Mouse (Mus musculus): ENCODE measurements around the gene Gde1.

Gde1 gene

DNA sequence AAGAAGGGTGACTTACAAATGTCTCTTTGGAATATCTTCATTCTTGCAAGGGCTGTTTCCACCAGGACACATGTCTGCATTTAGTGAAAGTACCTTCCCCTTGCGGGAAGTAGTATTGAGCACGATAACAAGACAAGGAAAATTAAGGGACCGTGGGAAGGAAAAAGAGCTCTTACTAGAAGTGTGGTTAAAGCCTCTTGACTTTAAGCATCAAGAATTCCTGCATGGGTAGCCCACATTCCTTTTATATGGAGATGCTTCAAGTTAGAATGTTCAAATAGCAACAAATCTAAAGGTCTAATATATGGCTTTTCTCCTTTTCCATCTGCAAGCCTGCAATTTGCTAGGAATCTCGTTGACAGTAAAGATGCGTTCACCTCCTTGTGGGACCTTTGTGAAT lies 910 bp upstream of the Gde1 start:
- no peak for DNase-seq (ENCODE audit: low spot score)

DNA sequence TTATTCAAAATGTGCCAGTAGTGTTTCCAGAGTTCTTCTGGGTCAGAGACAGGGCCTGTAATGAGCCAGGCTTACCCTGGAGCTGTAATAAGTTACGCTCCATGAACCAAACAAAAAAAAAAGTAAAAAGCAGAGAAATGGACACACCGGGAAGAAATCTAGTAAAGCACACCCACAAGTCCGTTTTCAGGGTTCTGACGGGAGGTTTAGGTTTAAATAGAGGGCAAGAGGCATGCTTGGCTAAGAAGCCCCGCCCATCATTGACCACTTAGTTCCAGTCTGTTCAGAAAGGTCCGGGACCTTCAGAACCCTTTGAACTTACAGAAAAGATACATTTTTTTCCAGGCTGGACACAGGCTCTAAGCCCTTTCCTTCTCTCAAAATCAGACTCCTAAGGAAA lies 473 bp upstream of the Gde1 start:
- DNase-seq (ENCODE audit: low spot score) = no peak

DNA sequence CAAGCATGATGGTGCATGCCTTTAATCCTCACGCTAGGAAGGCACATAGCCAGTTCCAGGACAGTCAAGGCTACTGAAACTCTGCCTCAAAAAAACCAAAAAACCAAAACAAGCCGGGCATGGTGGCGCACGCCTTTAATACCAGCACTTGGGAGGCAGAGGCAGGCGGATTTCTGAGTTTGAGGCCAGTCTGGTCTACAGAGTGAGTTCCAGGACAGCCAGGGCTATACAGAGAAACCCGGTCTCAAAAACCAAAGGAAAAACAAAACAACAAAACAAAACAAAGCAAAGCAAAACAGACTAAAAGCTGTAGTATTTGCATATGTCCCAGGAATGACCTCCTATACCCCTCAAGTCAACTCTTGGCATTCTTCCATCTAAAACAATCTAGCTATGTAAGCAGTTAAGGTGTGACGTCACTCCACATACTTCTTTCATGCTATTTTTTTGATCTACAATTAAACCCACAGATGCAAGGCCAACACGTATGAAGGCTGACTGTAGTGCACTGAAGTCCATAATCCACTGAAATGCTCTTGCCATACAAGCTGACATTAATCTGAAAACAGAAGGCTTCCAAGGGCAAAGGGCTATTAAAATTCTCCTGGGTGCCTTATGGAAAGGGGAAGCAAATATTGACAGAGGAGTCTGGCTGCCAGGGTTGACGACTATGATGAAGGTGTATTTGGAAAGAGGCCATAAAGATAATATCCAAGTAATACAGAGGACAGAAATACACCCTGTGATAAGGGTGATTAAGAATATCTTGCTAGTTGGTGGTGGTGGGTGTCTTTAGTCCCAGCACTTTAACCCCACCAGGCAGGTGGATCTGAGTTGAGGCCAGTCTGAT lies 1.4 kb downstream of the Gde1 start:
- DNase-seq (ENCODE audit: low spot score) = no peak

DNA sequence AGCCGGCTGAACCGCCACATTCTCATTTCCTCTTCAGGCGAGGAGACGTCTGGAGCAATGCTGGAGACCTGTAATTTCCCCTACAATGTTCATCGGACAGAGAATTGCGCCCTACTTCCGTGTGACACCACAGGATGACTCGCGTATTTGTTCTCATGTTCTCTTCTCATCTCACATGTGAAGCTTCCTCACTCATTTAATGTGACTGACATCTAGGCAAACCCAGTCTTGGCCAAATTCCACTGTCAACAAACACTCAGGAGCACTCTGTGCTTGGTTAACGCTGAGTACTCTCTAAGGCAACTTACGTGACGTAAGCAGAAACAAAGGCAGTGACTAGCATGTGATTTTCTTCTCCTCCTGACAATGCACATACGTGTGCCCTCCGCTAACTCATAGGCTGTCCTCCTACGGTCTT lies 2.4 kb downstream of the Gde1 start:
- no peak for DNase-seq (ENCODE audit: low spot score)

DNA sequence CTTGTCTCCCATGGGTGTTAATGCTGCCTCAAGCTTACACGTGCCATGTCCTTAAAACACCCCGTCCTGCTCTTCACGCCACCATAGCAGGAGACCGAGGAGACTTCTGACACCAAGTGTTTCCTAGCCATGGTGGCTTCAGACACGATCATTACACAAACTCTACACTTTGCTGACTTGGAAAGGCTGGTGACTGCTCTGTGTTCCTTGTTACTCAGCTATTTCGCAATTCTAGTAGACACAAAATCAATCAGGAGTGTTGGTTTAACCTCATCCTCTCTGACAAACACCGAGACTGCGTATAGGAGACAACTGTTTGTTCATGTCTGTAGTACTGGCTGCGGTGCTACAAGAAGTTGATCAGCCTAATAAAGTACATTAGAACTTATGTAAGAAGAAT lies 6.7 kb downstream of the Gde1 start:
- DNase-seq (ENCODE audit: low spot score) = no peak

DNA sequence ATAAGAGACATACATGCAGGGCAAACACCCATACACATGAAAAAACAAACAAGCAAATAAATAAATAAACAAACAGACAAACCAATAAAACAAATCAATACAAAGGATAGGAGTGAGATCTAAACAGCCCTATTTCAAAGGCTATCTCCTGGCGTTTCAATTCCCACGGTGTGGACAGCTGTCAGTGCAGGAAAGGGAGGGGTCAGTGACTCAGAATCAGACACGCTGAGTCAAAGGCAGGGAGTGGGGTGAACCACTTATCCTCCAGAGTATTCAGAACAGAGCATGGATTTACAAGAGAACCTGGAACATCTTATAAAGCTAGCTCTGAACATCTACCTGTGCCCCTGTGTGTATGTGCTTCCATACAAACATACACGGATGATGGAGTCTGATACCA lies 8.4 kb downstream of the Gde1 start:
- no peak for DNase-seq (ENCODE audit: low spot score)

DNA sequence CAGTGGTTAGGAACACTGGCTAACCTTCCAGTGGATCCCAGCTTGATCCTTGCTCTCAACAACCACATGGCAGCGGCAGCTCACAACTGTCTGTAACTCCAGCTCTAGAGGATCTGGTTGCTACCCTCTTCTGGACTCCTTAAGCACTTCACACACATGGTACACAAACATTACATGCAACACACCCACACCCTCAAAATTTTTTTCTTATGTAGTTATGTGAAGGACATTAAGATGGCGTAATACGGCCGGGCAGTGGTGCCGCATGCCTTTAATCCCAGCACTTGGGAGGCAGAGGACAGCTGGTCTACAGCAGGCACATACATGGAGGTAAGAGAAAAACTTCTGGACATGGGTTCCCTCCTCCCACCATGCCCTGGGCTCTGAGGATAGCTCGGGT lies 9.4 kb downstream of the Gde1 start:
- DNase-seq (ENCODE audit: low spot score) = no peak

DNA sequence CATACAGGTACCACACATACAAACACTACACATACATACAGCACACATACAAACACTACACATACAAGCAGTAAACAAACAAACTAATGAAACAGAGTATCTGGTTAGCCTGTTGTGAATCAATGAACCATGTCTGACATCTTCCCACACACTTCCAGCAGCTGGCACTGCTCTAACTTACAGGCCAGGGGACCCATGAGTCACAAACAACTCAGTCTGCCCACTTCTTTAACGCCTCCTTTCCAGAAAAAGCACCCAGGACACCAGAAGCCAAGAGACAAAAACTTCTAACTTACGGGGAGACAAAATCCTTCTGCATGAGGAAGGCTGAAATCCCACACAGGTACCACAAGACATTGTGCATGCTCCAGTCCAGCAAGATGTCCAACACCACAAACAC lies 14.3 kb downstream of the Gde1 start:
- DNase-seq (ENCODE audit: low spot score) = no peak

DNA sequence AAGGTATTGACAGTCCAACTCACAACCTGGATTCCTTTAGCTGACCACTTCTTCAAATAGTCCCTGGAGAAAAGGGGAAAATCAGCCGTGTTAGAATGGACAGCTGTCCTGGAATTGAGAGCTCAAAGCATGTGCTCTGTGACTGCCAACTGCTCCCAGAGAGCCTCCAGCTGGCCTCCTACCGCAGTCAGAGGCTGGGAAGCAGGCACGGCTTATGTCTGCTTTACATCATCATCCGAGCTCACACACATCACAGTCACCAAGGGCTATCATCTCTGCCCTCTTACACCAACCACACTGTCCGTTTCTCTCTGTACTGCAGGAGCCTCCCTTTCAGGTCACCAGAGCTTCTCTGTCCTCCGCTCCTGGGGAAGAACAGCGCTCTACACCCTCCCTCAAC lies 16.5 kb downstream of the Gde1 start:
- no peak for DNase-seq (ENCODE audit: low spot score)

DNA sequence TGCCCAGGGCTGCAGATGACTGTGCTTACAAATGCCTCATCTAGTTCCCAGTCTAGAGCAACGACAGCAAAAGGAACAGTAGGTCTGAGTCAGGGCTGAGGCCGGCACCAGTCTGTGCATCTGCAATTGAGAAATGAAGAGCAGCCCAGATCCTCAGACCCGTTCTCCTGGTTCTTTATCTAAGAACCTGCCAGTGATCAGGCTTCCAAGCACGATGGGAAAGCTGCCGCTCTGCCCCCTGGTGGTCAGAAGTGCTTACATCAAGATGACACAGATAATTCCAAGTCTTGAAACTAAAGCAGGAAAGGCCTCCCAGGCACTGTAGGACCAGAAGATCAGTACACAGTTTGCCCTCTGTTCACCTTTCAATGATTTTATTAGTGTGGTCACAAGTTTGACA lies 17.4 kb downstream of the Gde1 start:
- DNase-seq (ENCODE audit: low spot score) = peak; percentile 73

DNA sequence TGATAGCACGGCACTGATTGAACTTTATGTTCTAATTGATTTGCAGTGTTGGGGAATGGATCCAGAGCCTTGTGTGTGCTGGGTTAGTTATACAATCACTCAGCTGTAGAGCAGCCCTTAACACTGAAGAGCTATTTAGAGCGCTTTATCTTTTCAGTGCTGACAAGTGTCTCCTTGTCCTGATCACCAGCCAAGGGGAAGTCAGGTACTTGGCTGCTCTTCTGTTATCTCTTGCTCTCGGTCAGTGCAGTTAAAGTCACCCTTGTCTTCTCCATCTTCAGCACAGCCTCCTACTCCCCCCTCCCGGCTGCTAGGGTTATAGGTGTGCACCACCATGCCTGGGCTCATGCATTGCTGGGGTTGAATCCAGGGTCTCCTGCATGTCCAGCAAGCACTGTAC lies 28.8 kb downstream of the Gde1 start:
- DNase-seq (ENCODE audit: low spot score) = no peak

DNA sequence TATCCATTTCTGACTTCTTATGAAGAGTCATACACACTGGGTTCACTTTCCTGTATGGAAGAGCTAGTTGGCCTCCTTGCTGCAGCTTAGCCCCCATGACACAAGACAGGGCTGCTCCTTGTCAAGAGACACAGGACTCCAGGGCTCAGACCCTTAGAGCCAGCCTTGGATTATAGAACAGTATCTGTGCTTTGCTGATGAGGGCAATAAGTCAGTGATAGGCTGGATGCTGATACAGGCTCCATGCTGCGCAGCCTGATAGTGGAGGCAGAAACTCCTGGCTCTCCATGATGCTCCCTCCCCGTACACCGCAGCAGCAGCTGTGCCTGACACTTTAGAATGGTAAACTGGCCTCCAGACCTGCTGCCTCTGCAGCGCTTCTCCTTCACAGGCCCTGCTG lies 35.4 kb downstream of the Gde1 start:
- no peak for DNase-seq (ENCODE audit: low spot score)

DNA sequence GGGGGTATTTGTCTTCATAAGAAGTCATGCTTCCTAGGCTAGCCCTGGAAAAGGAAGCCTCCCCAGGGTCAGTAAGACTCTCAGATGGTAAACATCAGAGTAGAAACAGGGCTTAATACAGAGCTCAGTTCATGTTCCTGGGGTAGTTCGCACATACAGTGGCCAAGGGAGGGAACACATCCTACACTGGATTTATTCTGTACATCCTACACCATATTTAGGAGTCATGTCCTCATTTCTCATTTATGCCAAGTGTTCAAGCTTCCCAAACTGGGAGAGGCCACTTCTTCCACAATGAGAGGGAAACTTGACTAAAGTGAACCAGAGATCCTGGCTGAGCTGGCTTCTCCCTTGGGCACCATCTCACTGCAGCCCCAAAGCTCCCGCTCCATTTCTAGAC lies 37.8 kb downstream of the Gde1 start:
- DNase-seq (ENCODE audit: low spot score) = no peak

DNA sequence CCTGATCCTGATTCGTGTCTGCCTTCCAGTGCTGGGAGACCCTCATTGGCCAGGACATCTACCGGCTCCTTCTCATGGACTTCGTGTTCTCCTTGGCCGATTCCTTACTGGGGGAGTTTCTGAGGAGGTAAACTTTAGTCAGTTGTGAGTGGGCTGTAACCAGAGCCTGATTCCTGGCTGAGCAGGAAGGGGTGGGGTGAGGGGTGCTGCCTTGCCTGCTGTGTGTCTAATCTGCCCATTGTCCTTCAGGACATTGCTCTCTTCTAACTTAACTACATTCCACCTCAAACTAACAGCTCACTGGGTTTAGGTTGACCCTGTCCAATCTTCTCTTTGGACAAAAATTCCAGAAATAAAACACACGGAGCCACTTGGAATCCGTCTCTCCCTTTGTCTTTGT lies 48.8 kb downstream of the Gde1 start:
- no peak for DNase-seq (ENCODE audit: low spot score)

DNA sequence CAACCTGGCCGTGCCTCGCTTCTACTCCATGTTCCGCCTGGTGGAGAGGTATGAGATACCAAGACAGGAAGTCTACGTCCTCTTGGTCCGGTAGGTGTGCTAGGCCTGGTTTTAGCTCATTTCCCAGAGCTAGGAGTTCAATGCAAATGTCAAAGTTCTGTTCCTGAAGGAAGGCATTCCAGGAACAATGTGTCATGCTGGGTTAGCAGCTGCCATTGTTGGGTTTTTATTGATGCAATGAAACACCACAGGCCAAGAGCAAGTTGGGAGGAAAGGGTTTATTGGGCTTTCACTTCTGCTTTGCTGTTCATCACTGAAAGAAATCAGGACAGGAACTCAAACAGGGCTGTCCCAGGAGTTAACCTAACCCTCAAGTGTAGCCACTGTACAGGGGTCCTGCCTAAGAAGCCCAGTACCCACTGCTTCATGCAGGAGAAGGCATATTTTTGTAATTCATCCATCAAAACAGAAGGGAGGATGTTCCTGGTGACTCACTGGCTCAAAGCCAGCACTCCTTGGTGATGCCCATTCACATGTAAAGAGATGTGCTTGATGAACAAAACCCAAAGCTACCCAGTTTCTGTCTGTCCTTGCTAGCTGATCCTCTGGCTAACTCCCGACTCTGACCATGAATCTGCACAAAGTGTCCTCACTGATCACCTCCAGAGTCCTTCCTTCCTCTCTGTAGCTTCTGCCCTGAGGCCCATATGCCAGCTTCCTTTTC lies 52.8 kb downstream of the Gde1 start:
- DNase-seq (ENCODE audit: low spot score) = no peak

DNA sequence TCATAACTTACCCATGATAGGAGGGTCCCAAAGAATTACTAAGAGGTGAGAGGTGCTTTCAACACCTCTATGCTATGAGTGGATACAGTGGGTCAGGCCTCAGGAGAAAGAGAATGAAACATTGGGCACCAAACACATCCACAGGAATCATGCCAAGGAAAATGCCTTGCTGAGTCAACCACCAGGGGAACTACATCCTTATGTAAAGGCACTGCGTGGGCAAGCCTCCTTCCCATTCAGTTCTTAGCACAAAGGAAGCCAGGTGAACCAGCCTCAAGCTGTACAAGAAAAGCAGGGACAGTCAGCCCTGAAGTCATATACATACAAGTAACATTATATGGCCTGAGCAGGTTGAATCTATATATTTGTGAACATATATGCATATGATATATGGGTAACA lies 54.7 kb downstream of the Gde1 start:
- no peak for DNase-seq (ENCODE audit: low spot score)

DNA sequence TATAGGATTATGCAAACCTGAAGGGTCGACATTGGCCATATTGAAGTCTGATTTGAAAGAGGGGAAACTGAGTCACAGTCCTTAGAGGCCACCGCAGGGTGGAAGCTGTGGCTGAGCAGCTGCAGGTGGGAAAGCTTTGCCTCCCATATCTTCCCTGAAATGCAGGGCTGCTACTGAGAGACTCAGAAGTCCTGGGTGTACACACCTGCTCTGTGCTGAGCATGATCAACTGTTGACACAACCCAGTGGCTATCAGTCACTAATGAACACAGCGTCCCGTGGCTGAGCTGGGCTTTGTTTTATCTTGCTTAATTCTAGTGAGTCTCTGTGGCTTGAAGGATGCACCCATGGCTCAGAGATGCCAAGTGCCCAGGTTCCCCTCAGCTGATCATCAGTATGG lies 55.5 kb downstream of the Gde1 start:
- DNase-seq (ENCODE audit: low spot score) = no peak

DNA sequence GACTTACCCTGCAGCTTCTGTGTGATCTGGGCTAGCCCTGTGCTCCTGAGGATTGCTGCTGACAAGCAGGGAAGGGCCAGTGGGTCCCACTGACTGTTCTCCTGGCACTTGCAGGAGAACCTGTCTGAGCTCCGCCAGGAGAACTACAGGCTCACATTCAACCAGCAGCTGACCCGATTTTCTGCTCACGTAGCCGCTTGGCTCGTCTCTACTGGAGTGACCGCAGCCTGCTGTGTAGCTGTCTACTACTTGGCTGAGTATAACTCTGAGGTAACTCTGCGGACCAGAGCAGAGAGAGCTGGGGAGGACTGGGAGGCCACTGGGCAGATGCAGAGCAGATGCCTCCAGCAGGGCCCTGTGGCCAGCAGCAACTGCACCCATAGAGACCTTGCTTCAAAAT lies 56.2 kb downstream of the Gde1 start:
- DNase-seq (ENCODE audit: low spot score) = no peak

DNA sequence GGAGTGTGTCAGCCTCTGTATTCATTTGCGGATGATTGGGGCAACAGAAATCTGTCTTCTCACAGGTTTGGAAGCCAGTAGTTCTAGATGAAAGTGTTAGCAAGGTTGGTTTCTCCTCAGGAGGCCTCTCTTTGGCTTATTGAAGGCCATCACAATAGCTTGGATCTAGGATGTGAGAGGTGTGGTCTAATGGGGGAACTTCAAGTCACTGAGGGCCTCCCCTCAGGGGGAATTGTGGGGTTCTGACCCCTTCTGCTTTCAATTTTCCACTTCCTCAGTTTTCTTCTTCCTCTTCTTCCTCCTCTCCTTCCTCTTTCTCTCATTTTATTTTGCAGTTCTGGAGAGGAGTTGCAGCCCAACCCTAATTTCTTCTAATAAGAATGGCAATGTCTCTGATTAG lies 59.3 kb downstream of the Gde1 start:
- DNase-seq (ENCODE audit: low spot score) = no peak

Data from left cerebral cortex, adult 11 months (tissue).